Comparison of ENCODE assay signal across 8 mouse cellular contexts in genomic region chrX:37084318-37084926, GRCm38 (mm10). TPM values are rescaled to one million over a fixed set of nuclear protein-coding genes. Genes with fewer than 3 reads are reported as not detected.
DNase-seq lines count a peak whose midpoint lies in the region; ATAC-seq and TF ChIP-seq lines count a peak whose summit lies in the region.

No protein-coding gene starts in this region.

- no peak for TF ChIP-seq POLR2A in lung, adult 2 months (IDR thresholded peaks at IDR 0.05; ENCODE audit: borderline replicate concordance, extremely low read depth, low read depth, low read length)
- TF ChIP-seq POLR2A in olfactory bulb, adult 2 months (IDR thresholded peaks at IDR 0.05; ENCODE audit: insufficient read depth, low read depth, low read length): no peak

- H3K27me3 ChIP-seq in intestine, embryonic 15.5 days (replicated peaks): no peaks in the 10 kb centered on the region
- H3K27me3 ChIP-seq in liver, embryonic 14.5 days (ENCODE audit: control insufficient read depth, insufficient read depth, low read length): no peaks in the 10 kb centered on the region

- peak; percentile 39; the same call in 1 of the 2 replicates for ATAC-seq in erythroblast, adult 5-6 weeks (replicated peaks; ENCODE audit: low FRiP score, poor library complexity, severe bottlenecking)
- ATAC-seq in intestine, embryonic 15.5 days: peak; percentile 37
- peak; percentile 23; the same call in 1 of the 2 replicates for ATAC-seq in liver, embryonic 14.5 days (ENCODE audit: insufficient read depth)

- no peaks in the 10 kb centered on the region for H3K9me3 ChIP-seq in intestine, embryonic 15.5 days
- H3K9me3 ChIP-seq in liver, embryonic 14.5 days (ENCODE audit: control insufficient read depth, low read length): no peaks in the 10 kb centered on the region

- H3K4me1 ChIP-seq in lung, adult 2 months (ENCODE audit: control insufficient read depth, insufficient read depth, low read length): peaks cover 2% of the 10 kb centered on the region
- no peaks in the 10 kb centered on the region for H3K4me1 ChIP-seq in intestine, embryonic 15.5 days (replicated peaks)
- H3K4me1 ChIP-seq in liver, embryonic 14.5 days (replicated peaks; ENCODE audit: control insufficient read depth in 2 of 2, insufficient read depth in 2 of 2, low read length in 1 of 2): peaks cover 0 to 7% of the 10 kb centered on the region in 2 experiments; a peak in 1 of 4 replicates
- peaks cover 3% of the 10 kb centered on the region; the same call in 1 of the 2 replicates for H3K4me1 ChIP-seq in olfactory bulb, adult 2 months (ENCODE audit: control insufficient read depth, insufficient read depth, low read length)

- no peak for TF ChIP-seq EP300 in liver, embryonic 14.5 days (IDR thresholded peaks at IDR 0.05; ENCODE audit: low read depth)

- peak overlapping the region; percentile 57 for H3K9ac ChIP-seq in intestine, embryonic 15.5 days
- peak overlapping the region; percentile 83 for H3K9ac ChIP-seq in liver, embryonic 14.5 days (replicated peaks)

- TF ChIP-seq CTCF in lung, adult 2 months (IDR thresholded peaks at IDR 0.05; ENCODE audit: insufficient read depth, low read length): no peak
- TF ChIP-seq CTCF in liver, embryonic 14.5 days (IDR thresholded peaks at IDR 0.05; ENCODE audit: low read depth): no peak
- no peak for TF ChIP-seq CTCF in olfactory bulb, adult 2 months (IDR thresholded peaks at IDR 0.05; ENCODE audit: insufficient read depth, low read depth, low read length)

- H3K4me3 ChIP-seq in lung, adult 2 months (replicated peaks; ENCODE audit: extremely low read depth, low read depth, low read length): peak overlapping the region; percentile 69
- H3K4me3 ChIP-seq in intestine, embryonic 15.5 days (replicated peaks): peak overlapping the region; percentile 49
- peak overlapping the region; percentile 71 to 99 for H3K4me3 ChIP-seq in liver, embryonic 14.5 days (ENCODE audit: insufficient read depth in 1 of 2, low read depth in 2 of 2, low read length in 2 of 2)
- peak overlapping the region; percentile 84 for H3K4me3 ChIP-seq in olfactory bulb, adult 2 months (ENCODE audit: insufficient read depth, low read depth, low read length)

- 22% methylated on average over 19 of the region's 19 CpGs for WGBS in lung, adult 2 months
- WGBS in intestine, embryonic 15.5 days: 17% methylated on average over 19 of the region's 19 CpGs
- 10% methylated on average over 19 of the region's 19 CpGs for WGBS in liver, embryonic 14.5 days (ENCODE audit: insufficient replicate concordance)
- 16% methylated on average over 19 of the region's 19 CpGs for WGBS in olfactory bulb, adult 2 months

- H3K27ac ChIP-seq in intestine, embryonic 15.5 days: peak overlapping the region; percentile 89
- peak overlapping the region; percentile 81 for H3K27ac ChIP-seq in liver, embryonic 14.5 days
- no peak overlapping the region; the same call in 1 of the 2 replicates for H3K27ac ChIP-seq in olfactory bulb, adult 2 months (ENCODE audit: insufficient read depth, low read depth, low read length)

- H3K4me2 ChIP-seq in intestine, embryonic 15.5 days (replicated peaks): peak overlapping the region; percentile 52
- peak overlapping the region; percentile 75 for H3K4me2 ChIP-seq in liver, embryonic 14.5 days (ENCODE audit: low read depth)

- no peaks in the 10 kb centered on the region for H3K36me3 ChIP-seq in intestine, embryonic 15.5 days
- peaks cover 17% of the 10 kb centered on the region for H3K36me3 ChIP-seq in liver, embryonic 14.5 days (replicated peaks; ENCODE audit: control insufficient read depth, insufficient read depth, low read depth)

- peak; percentile 5 for DNase-seq in lung, adult 2 months
- DNase-seq in lung, adult 18-20 months: no peak
- DNase-seq in adipocyte (ENCODE audit: low spot score): peak; percentile 51
- peak in 2 of 3 experiments; percentile 31 to 33 for DNase-seq in liver, embryonic 14.5 days (ENCODE audit: low read depth in 3 of 3, low spot score in 3 of 3)
- no peak for DNase-seq in adrenal gland, postnatal 25 days

RNA-seq across cellular contexts. Expression of gene Rpl39, which starts 0.8 kb away (rescaled TPM):
- 44.6 and 56.1 TPM in 2 replicates for polyA plus RNA-seq in lung, adult 2 months (2012; rRNA removed)
- 374 and 391 TPM in 2 replicates for total RNA-seq in erythroblast, adult 5-6 weeks (2015; ENCODE audit: low replicate concordance)
- 399 and 493 TPM in 2 replicates for total RNA-seq in erythroblast, adult 5-6 weeks (2017; ENCODE audit: low replicate concordance)
- polyA plus RNA-seq in intestine, embryonic 15.5 days (2015; fragmentation: Nextera tagmentation; extraction: Ambion mirVana): 517 and 629 TPM in 2 replicates
- 261 and 564 TPM in 2 replicates for polyA plus RNA-seq in liver, embryonic 14.5 days (2012; rRNA removed)
- polyA plus RNA-seq in liver, embryonic 14.5 days (2014; fragmentation: Nextera tagmentation; extraction: Ambion mirVana): 545 and 615 TPM in 2 replicates
- polyA plus RNA-seq in olfactory bulb, adult 2 months (2012; ENCODE audit: insufficient read depth, insufficient read length, low replicate concordance, missing spikeins): not detected in 2 replicates
- 532 and 613 TPM in 2 replicates for total RNA-seq in adrenal gland, postnatal 25 days (2021)

RNA-seq across cellular contexts. Expression of gene Upf3b, which starts 25.7 kb away (rescaled TPM):
- 2.9 and 4.7 TPM in 2 replicates for polyA plus RNA-seq in lung, adult 2 months (2012; rRNA removed)
- 12.7 and 21.7 TPM in 2 replicates for total RNA-seq in erythroblast, adult 5-6 weeks (2015; ENCODE audit: low replicate concordance)
- 30.8 and 32.2 TPM in 2 replicates for total RNA-seq in erythroblast, adult 5-6 weeks (2017; ENCODE audit: low replicate concordance)
- polyA plus RNA-seq in intestine, embryonic 15.5 days (2015; fragmentation: Nextera tagmentation; extraction: Ambion mirVana): 18.3 TPM in 2 replicates
- 6.4 and 13.4 TPM in 2 replicates for polyA plus RNA-seq in liver, embryonic 14.5 days (2012; rRNA removed)
- 7.4 and 7.9 TPM in 2 replicates for polyA plus RNA-seq in liver, embryonic 14.5 days (2014; fragmentation: Nextera tagmentation; extraction: Ambion mirVana)
- polyA plus RNA-seq in olfactory bulb, adult 2 months (2012; ENCODE audit: insufficient read depth, insufficient read length, low replicate concordance, missing spikeins): not detected in 2 replicates
- 18.1 and 21.2 TPM in 2 replicates for total RNA-seq in adrenal gland, postnatal 25 days (2021)

RNA-seq across cellular contexts. Expression of gene Sowahd, which starts 35.8 kb away (rescaled TPM):
- not detected in 2 replicates for polyA plus RNA-seq in lung, adult 2 months (2012; rRNA removed)
- total RNA-seq in erythroblast, adult 5-6 weeks (2015; ENCODE audit: low replicate concordance): not detected in 2 replicates
- total RNA-seq in erythroblast, adult 5-6 weeks (2017; ENCODE audit: low replicate concordance): not detected in 2 replicates
- polyA plus RNA-seq in intestine, embryonic 15.5 days (2015; fragmentation: Nextera tagmentation; extraction: Ambion mirVana): not detected in 2 replicates
- 0.02 TPM in 1 of 2 replicates, not detected in the other for polyA plus RNA-seq in liver, embryonic 14.5 days (2012; rRNA removed)
- 0.11 TPM in 1 of 2 replicates, not detected in the other for polyA plus RNA-seq in liver, embryonic 14.5 days (2014; fragmentation: Nextera tagmentation; extraction: Ambion mirVana)
- polyA plus RNA-seq in olfactory bulb, adult 2 months (2012; ENCODE audit: insufficient read depth, insufficient read length, low replicate concordance, missing spikeins): not detected in 2 replicates
- not detected in 2 replicates for total RNA-seq in adrenal gland, postnatal 25 days (2021)

RNA-seq across cellular contexts. Expression of gene Nkap, which starts 42.2 kb away (rescaled TPM):
- 2.3 and 2.9 TPM in 2 replicates for polyA plus RNA-seq in lung, adult 2 months (2012; rRNA removed)
- 6.5 and 8.3 TPM in 2 replicates for total RNA-seq in erythroblast, adult 5-6 weeks (2015; ENCODE audit: low replicate concordance)
- total RNA-seq in erythroblast, adult 5-6 weeks (2017; ENCODE audit: low replicate concordance): 23.4 and 38.3 TPM in 2 replicates
- polyA plus RNA-seq in intestine, embryonic 15.5 days (2015; fragmentation: Nextera tagmentation; extraction: Ambion mirVana): 11.4 and 12.3 TPM in 2 replicates
- 1.7 and 2.3 TPM in 2 replicates for polyA plus RNA-seq in liver, embryonic 14.5 days (2012; rRNA removed)
- 4.4 and 5.1 TPM in 2 replicates for polyA plus RNA-seq in liver, embryonic 14.5 days (2014; fragmentation: Nextera tagmentation; extraction: Ambion mirVana)
- polyA plus RNA-seq in olfactory bulb, adult 2 months (2012; ENCODE audit: insufficient read depth, insufficient read length, low replicate concordance, missing spikeins): not detected in 2 replicates
- total RNA-seq in adrenal gland, postnatal 25 days (2021): 17.5 and 19.4 TPM in 2 replicates

Comparison
In these comparisons a context has a peak if more than half of its experiments do, and no peak if none do; other contexts are left out.
1. DNase-seq: peak in lung, adult 2 months (single experiment), adipocyte (single experiment) and liver, embryonic 14.5 days (2 of 3); none in lung, adult 18-20 months (0 of 2) and adrenal gland, postnatal 25 days (single experiment).
2. Peak in every context shown above with its lines, with median percentiles within 50 percentile points of each other: H3K4me3 ChIP-seq and ATAC-seq.